Mouse (Mus musculus) embryonic facial prominence, embryonic 11.5 days (tissue): ENCODE results near the gene Tnrc6b. TPM values are rescaled to one million over a fixed set of nuclear protein-coding genes. Genes with fewer than 3 reads are reported as not detected.

Experiments used
- ATAC-seq: fragments of 200-750 bp; cut with Nextera tagmentation; replicated peaks from 2 replicates; pipeline ENCODE4 v1.8.0; 2017; ENCODE audit warnings: low read depth; ENCODE audit not compliant: insufficient number of reproducible peaks, low FRiP score, low TSS enrichment
- DNase-seq: peaks from one replicate; pipeline ENCODE4 v3.0.0-alpha.2; 2015; ENCODE audit warnings: low spot score
- H3K27ac ChIP-seq: fragments of 300-500 bp; sonication (generic); replicated peaks from 2 replicates; pipeline ENCODE4 v1.5.1; 2014; ENCODE audit warnings: mild to moderate bottlenecking, low read depth, low read length, control low read depth
- H3K27me3 ChIP-seq: fragments of 300-500 bp; sonication (generic); 2 replicates; pipeline ENCODE4 v1.6.1; 2014; ENCODE audit warnings: mild to moderate bottlenecking, low read length, moderate library complexity, mixed read lengths; ENCODE audit not compliant: control insufficient read depth, insufficient read depth
- H3K36me3 ChIP-seq: fragments of 300-500 bp; sonication (generic); replicated peaks from 2 replicates; pipeline ENCODE4 v1.6.1; 2014; ENCODE audit warnings: low read depth, mild to moderate bottlenecking, low read length, moderate library complexity, mixed read lengths; ENCODE audit not compliant: control insufficient read depth, insufficient read depth
- H3K4me1 ChIP-seq: fragments of 300-500 bp; sonication (generic); 2 replicates; pipeline ENCODE4 v1.6.1; 2014; ENCODE audit warnings: low read length, mixed read lengths; ENCODE audit not compliant: control insufficient read depth, insufficient read depth
- H3K4me2 ChIP-seq: fragments of 300-500 bp; sonication (generic); 2 replicates; pipeline ENCODE4 v1.6.1; 2014; ENCODE audit warnings: low read depth, mild to moderate bottlenecking, control low read depth, low read length, moderate library complexity
- H3K4me3 ChIP-seq: fragments of 300-500 bp; sonication (generic); 2 replicates; pipeline ENCODE4 v1.5.1; 2014; ENCODE audit warnings: low read depth, low read length, control low read depth
- H3K9ac ChIP-seq: fragments of 300-500 bp; sonication (generic); replicated peaks from 2 replicates; pipeline ENCODE4 v1.6.1; 2014; ENCODE audit warnings: mild to moderate bottlenecking, control low read depth, low read length
- H3K9me3 ChIP-seq: fragments of 300-500 bp; sonication (generic); replicated peaks from 2 replicates; pipeline ENCODE4 v1.6.1; 2016; ENCODE audit warnings: mild to moderate bottlenecking, low read length, inconsistent platforms, mixed read lengths; ENCODE audit not compliant: control insufficient read depth
- WGBS: fragments of 180-500 bp; shearing (Covaris S2); extraction: QIAGEN DNeasy Blood & Tissue Kit; methylation state at CpG from one replicate; pipeline ENCODE4 v1.1.7; 2014; 5-methylcytosine and 5-hydroxymethylcytosine counted together
- polyA plus RNA-seq: library from polyadenylated mRNA; unstranded; fragments of >200 nt; fragmentation: Nextera tagmentation; extraction: Ambion mirVana; gene quantifications from 2 replicates; pipeline ENCODE4 v1.2.1, GENCODE M21; 2014

Gene Tnrc6b
- polyA plus RNA-seq, 1 experiment from 2014 or later: 11.5 TPM

DNA sequence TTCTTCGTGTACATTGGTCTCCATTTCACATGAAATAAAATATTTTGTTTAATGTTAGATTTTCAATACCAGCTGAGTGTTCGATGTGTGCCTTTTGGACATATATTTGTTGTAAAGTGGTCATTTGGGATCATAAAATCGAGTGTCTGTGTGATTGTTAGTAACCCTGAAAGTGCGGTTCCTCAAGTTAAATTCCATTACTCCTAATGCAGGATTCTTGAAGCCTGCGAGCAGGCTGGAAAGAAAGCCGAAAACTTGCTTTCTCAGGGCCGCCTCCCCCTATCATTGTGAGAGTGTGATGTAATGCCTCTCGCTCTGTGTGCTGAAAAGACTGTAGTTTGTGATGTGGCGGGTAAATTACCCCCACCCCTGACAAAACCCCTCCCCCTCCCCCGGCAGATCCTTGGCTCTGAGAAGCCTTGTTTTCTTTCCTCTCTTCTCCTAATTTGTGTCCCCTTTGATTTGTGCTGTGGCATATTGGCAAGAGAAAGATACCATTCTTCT, 88.6 kb downstream of the Tnrc6b start:
- DNase-seq (peak; percentile 77), ATAC-seq (no peak)
- Histone ChIP-seq H3K4me3 (peak overlapping the region; percentile 58), H3K9me3 (no peaks in the 10 kb centered on the region), H3K36me3 (no peaks in the 10 kb centered on the region), H3K27me3 (no peaks in the 10 kb centered on the region), H3K4me2 (peak overlapping the region; percentile 43), H3K4me1 (no peaks in the 10 kb centered on the region; the same call in 1 of the 2 replicates), H3K27ac (peak overlapping the region; percentile 72), H3K9ac (peak overlapping the region; percentile 73)
- under 1% methylated on average over 10 of the region's 10 CpGs for WGBS

DNA sequence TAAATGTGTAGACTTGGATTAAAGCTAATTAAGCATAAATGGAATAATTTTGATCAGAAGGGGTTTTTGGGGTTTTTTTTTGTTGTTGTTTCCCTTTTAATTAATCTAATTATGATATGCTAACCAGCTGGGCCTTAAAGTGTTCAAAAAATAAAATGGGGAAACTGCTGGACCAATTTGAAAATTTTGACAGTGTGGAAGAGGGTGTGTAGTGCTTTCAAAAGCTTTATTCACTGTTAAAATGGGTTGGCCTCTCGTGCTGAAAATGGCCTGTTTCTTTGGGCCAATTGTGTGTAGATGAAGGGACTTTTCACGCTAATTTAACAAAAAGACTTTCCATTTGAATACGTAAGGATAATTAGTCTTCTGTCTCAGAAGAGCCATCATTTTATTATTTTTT, 89.1 kb downstream of the Tnrc6b start:
- ATAC-seq (no peak), DNase-seq (no peak)
- H3K27ac ChIP-seq: no peak overlapping the region
- peak overlapping the region; percentile 58 for H3K4me3 ChIP-seq
- H3K4me2 ChIP-seq: peak overlapping the region; percentile 43
- H3K9ac ChIP-seq: no peak overlapping the region
- no peaks in the 10 kb centered on the region for H3K9me3 ChIP-seq
- no peaks in the 10 kb centered on the region for H3K36me3 ChIP-seq
- H3K4me1 ChIP-seq: no peaks in the 10 kb centered on the region; the same call in 1 of the 2 replicates
- no peaks in the 10 kb centered on the region for H3K27me3 ChIP-seq
- WGBS: 11% methylated on average over 3 of the region's 3 CpGs

DNA sequence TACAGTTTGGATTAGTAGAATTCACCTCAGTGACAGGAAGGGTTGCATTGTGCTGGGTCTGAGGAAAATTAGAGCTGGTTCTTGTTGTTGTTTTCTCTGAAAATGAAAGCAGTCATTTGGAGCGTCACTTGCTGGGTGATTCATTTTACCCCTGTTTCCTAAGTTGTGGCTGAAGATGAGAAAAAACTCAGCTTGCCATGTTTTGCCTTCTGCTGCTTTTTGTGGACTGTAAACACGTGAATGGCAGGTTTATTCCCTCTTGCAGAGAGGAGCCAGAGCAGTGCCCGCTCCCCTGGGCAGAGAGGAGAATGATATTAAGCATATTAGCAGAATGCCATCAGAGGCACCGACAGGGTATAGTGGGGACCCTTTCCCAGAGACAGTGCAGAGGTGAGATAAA, 89.7 kb downstream of the Tnrc6b start:
- no peak overlapping the region for H3K27ac ChIP-seq
- no peak for ATAC-seq
- peak overlapping the region; percentile 23; the same call in 1 of the 2 replicates for H3K9ac ChIP-seq

DNA sequence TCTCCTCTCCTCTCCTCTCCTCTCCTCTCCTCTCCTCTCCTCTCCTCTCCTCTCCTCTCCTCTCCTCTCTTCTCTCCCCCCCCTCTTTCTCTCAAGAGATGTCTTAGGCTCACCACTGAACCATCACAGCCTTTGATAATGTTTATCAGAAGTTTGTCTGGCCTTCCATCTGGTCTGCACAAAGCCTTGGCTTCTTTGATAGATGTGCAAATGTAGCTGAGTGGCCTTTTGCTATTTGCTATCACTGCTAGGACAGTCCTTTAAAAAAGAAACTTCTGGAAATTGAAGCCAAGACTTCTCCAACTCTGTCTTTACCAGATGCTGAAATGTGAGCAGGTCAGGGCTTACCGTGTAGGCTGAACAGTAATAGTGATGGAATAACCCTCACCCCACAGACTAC, 90.5 kb downstream of the Tnrc6b start:
- 44% methylated on average over 1 of the region's 1 CpGs for WGBS
- Histone ChIP-seq H3K27ac (no peak overlapping the region), H3K4me3 (no peak overlapping the region), H3K9me3 (no peaks in the 10 kb centered on the region), H3K27me3 (no peaks in the 10 kb centered on the region), H3K4me2 (no peak overlapping the region), H3K36me3 (no peaks in the 10 kb centered on the region), H3K9ac (no peak overlapping the region), H3K4me1 (no peaks in the 10 kb centered on the region; the same call in 1 of the 2 replicates)
- DNase-seq (no peak), ATAC-seq (no peak)

More for the DNA sequence above, 89.7 kb downstream of the Tnrc6b start:
- peak overlapping the region; percentile 40 for H3K4me2 ChIP-seq
- H3K4me3 ChIP-seq: peak overlapping the region; percentile 24
- H3K36me3 ChIP-seq: no peaks in the 10 kb centered on the region
- no peak for DNase-seq
- H3K4me1 ChIP-seq: no peaks in the 10 kb centered on the region; the same call in 1 of the 2 replicates
- WGBS: 18% methylated on average over 4 of the region's 4 CpGs
- no peaks in the 10 kb centered on the region for H3K27me3 ChIP-seq
- H3K9me3 ChIP-seq: no peaks in the 10 kb centered on the region

DNA sequence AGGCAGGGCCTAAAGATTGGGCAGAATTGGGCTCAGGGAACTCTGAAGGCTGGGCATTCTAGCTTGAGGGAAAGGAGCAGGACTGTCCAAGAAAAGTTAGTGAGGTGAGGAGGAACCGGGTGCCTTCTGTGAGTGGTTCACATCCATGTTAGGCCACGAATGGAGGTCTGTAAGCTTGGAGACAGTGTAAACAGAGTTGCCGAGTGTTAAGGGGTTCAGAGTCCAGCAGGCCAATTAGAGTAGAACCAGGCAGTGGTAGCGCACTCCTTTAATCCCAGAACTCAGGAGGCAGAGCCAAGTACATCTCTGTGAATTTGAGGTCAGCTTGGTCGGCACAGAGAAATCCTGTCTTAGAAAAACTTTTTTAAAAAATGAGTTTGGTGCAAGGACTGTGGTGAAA, 96.0 kb downstream of the Tnrc6b start:
- Histone ChIP-seq H3K27ac (no peak overlapping the region), H3K27me3 (no peaks in the 10 kb centered on the region), H3K36me3 (no peaks in the 10 kb centered on the region), H3K4me1 (no peaks in the 10 kb centered on the region), H3K9me3 (no peaks in the 10 kb centered on the region), H3K4me2 (no peak overlapping the region), H3K4me3 (no peak overlapping the region), H3K9ac (no peak overlapping the region)
- DNase-seq (no peak), ATAC-seq (no peak)
- 83% methylated on average over 5 of the region's 5 CpGs for WGBS

DNA sequence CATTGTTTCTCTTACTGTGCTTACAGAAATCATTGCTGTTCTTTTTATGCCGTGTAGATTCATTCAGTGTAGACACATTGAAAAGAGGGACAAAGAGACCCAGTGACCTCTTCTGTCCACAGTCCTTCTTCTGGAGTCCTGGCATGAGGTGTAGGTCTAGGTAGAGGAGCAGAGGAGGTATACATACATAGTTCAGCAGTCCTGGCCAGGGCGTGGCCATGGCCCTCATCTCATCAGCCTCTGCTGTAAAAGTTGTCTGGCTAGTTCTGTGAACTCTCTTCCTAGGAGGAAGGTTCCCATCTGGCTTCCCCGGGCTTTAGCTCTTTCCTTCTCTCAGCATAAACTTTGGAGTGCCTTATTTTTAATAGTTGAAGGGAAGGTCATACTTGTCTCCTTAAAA, 99.1 kb downstream of the Tnrc6b start:
- Histone ChIP-seq H3K4me2 (no peak overlapping the region), H3K4me1 (no peaks in the 10 kb centered on the region), H3K9me3 (no peaks in the 10 kb centered on the region), H3K36me3 (no peaks in the 10 kb centered on the region), H3K9ac (no peak overlapping the region), H3K4me3 (no peak overlapping the region), H3K27ac (no peak overlapping the region), H3K27me3 (no peaks in the 10 kb centered on the region)
- no peak for ATAC-seq
- WGBS: 90% methylated on average over 3 of the region's 3 CpGs
- DNase-seq: no peak

DNA sequence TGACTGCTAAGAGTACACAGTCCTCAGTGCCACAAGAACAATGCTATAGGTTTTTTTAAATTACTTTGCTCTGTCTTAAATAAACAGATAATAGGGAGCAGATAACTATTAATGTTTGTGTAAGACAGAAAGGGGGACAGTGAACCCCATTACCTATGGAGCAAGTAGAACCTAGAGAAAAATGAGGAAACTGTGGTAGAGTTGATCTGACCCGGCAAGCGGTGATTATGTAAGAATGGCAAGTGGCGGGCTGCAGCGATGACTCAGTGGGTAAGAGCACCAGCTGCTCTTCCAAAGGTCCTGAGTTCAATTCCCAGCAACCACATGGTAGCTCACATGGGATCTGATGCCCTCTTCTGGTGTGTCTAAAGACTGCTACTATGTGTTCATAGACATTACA, 101.7 kb downstream of the Tnrc6b start:
- no peak overlapping the region for H3K9ac ChIP-seq
- no peak for ATAC-seq
- H3K4me3 ChIP-seq: no peak overlapping the region
- no peaks in the 10 kb centered on the region for H3K4me1 ChIP-seq
- no peaks in the 10 kb centered on the region for H3K9me3 ChIP-seq
- no peak overlapping the region for H3K4me2 ChIP-seq
- H3K27ac ChIP-seq: no peak overlapping the region
- 92% methylated on average over 4 of the region's 4 CpGs for WGBS
- no peaks in the 10 kb centered on the region for H3K36me3 ChIP-seq
- H3K27me3 ChIP-seq: no peaks in the 10 kb centered on the region
- DNase-seq: no peak

DNA sequence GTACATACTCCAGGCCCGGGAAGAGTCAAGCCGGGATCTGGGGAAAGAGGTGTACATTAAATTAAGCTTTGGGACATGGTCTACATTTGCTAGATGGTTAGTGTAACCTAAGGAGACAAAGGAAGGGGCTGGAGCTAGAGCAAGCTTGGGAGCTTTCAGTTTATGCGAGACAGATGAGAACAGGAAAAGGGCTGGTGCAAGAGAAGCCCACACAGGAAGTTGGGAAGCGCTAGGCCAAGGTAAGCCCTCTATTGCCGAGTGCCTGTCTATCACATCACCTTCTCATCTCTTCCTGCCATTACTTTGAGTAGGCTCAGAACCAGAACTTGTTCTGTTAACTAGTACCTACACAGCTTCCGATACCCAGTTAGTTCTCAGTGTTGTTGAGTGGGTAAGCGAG, 103.7 kb downstream of the Tnrc6b start:
- H3K36me3 ChIP-seq: no peaks in the 10 kb centered on the region
- H3K27me3 ChIP-seq: no peaks in the 10 kb centered on the region
- no peak overlapping the region for H3K4me2 ChIP-seq
- ATAC-seq (no peak), DNase-seq (peak; percentile 24)
- no peaks in the 10 kb centered on the region for H3K4me1 ChIP-seq
- H3K27ac ChIP-seq: no peak overlapping the region
- H3K9me3 ChIP-seq: no peaks in the 10 kb centered on the region
- no peak overlapping the region for H3K4me3 ChIP-seq
- WGBS: 70% methylated on average over 7 of the region's 7 CpGs
- H3K9ac ChIP-seq: no peak overlapping the region
